Mouse (Mus musculus): ENCODE measurements around the gene 1700019D03Rik.

DNA sequence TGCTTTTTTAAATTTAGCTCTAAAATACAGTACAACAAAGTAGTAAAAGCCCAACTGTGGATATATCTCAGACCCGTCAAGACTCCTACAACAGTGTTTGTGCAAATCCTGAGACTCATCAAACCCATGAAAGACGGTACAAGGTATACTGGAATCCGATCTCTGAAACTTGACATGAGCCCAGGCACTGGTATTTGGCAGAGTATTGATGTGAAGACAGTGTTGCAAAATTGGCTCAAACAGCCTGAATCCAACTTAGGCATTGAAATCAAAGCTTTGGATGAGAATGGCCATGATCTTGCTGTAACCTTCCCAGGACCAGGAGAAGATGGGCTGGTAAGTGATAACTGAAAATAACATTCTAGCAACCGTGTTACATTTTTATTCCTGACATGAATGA is 43.9 kb upstream of the 1700019D03Rik start:
- TF ChIP-seq FLI1 (IDR thresholded peaks at IDR 0.05; ENCODE audit: low read length) (no peak), GATA1 (IDR thresholded peaks at IDR 0.05; ENCODE audit: borderline replicate concordance, low read length) (no peak)

All from megakaryocyte, embryonic 14.5 days (primary cell).